In the genomic region with DNA sequence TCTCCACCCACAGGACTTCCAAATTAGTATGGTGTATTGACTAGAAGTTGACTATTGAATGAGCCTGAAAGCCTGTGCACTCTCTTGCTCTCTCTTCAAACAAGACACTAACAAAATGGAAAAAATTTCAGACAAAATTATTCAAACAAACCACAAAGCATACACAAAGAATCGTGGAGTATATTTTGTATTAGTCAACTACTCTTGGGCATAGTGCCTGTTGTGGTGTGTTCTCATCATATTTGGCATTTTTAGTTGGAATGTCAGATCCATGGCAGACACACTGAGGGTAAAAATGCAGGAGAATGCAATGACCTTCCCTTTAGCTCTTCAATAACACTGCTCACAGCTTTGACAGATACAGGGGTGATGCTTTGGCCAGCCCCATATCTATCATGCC, we compare ENCODE assay signal across 26 mouse cellular contexts. TPM values are rescaled to one million over a fixed set of nuclear protein-coding genes. Genes with fewer than 3 reads are reported as not detected.
DNase-seq lines count a peak whose midpoint lies in the region; ATAC-seq lines count a peak whose summit lies in the region.
"Had no signal": no experiment of that assay in that cellular context is flagged by ENCODE, and none has a peak within 500 bp of the region (broad histone marks: within the 10 kb centered on the region; RNA-seq: fewer than 3 reads in every experiment).

No protein-coding gene starts in this region.

- H3K27ac ChIP-seq in hindbrain, embryonic 13.5 days = no peak overlapping the region
- H3K27ac ChIP-seq: embryonic facial prominence, embryonic 10.5 days; embryonic facial prominence, embryonic 12.5 days; forebrain, embryonic 10.5 days; forebrain, embryonic 12.5 days had no signal

- WGBS in hindbrain, embryonic 13.5 days = 81% methylated on average over 1 of the region's 1 CpGs

- no peak for ATAC-seq in hindbrain, embryonic 13.5 days (ENCODE audit: low FRiP score)
- ATAC-seq: activated CD4-positive, CD25-positive, alpha-beta regulatory T cell, adult 4 months; CD4-positive, CD25-positive, alpha-beta regulatory T cell, adult 4 months; forebrain, embryonic 14.5 days; forebrain, embryonic 16.5 days; Patski had no signal

- no peaks in the 10 kb centered on the region for H3K9me3 ChIP-seq in hindbrain, embryonic 13.5 days
- H3K9me3 ChIP-seq: embryonic facial prominence, embryonic 10.5 days; embryonic facial prominence, embryonic 12.5 days; forebrain, embryonic 10.5 days; forebrain, embryonic 12.5 days; G1E had no signal

- H3K36me3 ChIP-seq in hindbrain, embryonic 13.5 days = no peaks in the 10 kb centered on the region
- H3K36me3 ChIP-seq: embryonic facial prominence, embryonic 10.5 days; embryonic facial prominence, embryonic 12.5 days; forebrain, embryonic 10.5 days; forebrain, embryonic 12.5 days; G1E had no signal

- no peaks in the 10 kb centered on the region for H3K27me3 ChIP-seq in hindbrain, embryonic 13.5 days
- H3K27me3 ChIP-seq: CH12.LX; embryonic facial prominence, embryonic 12.5 days; forebrain, embryonic 12.5 days; Patski had no signal

- no peak overlapping the region for H3K4me2 ChIP-seq in hindbrain, embryonic 13.5 days
- H3K4me2 ChIP-seq: embryonic facial prominence, embryonic 12.5 days; forebrain, embryonic 12.5 days had no signal

- no peaks in the 10 kb centered on the region for H3K4me1 ChIP-seq in hindbrain, embryonic 13.5 days (replicated peaks)
- H3K4me1 ChIP-seq: embryonic facial prominence, embryonic 10.5 days; embryonic facial prominence, embryonic 12.5 days; forebrain, embryonic 10.5 days had no signal

- no peak overlapping the region for H3K9ac ChIP-seq in hindbrain, embryonic 13.5 days
- H3K9ac ChIP-seq: embryonic facial prominence, embryonic 12.5 days; forebrain, embryonic 12.5 days had no signal

- no peak overlapping the region for H3K4me3 ChIP-seq in hindbrain, embryonic 13.5 days
- H3K4me3 ChIP-seq: embryonic facial prominence, embryonic 10.5 days; embryonic facial prominence, embryonic 12.5 days; forebrain, embryonic 10.5 days; forebrain, embryonic 12.5 days had no signal

- DNase-seq in 3134 (ENCODE audit: extremely low read depth, insufficient read length, low spot score) = peak; percentile 14
- DNase-seq in Muller cell, postnatal 12 days (ENCODE audit: inconsistent ontology term) = peak; percentile 91
- peak; percentile 43 for DNase-seq in fibroblast of lung, adult 2 months (ENCODE audit: low read depth)
- no peak for DNase-seq in right cerebral cortex, postnatal 25 days
- DNase-seq: adrenal gland, adult 8-10 months; adrenal gland, postnatal 14 days; adrenal gland, postnatal 36 days; B cell, adult 2 months; cerebellum, adult 11-12 months; cerebellum, adult 2 months; cerebellum, adult 9-10 months; cerebellum, postnatal 10 days; cerebellum, postnatal 25 days had no signal

RNA-seq across cellular contexts. Expression of gene Ttc23l, which starts 32.6 kb away (rescaled TPM):
- polyA plus RNA-seq in hindbrain, embryonic 13.5 days (2015; fragmentation: Nextera tagmentation; extraction: Ambion mirVana) = not detected in 2 replicates
- polyA plus RNA-seq: activated CD4-positive, CD25-positive, alpha-beta regulatory T cell, adult 4 months; CD4-positive, CD25-positive, alpha-beta regulatory T cell, adult 4 months; cerebellum, adult 2 months; cortical plate, adult 2 months; embryonic facial prominence, embryonic 10.5 days; embryonic facial prominence, embryonic 12.5 days; forebrain, embryonic 10.5 days; forebrain, embryonic 12.5 days; forebrain, embryonic 14.5 days; forebrain, embryonic 16.5 days; G1E; Patski had no signal

RNA-seq across cellular contexts. Expression of gene Rad1, which starts 40.1 kb away (rescaled TPM):
- 26.0 and 29.4 TPM in 2 replicates for polyA plus RNA-seq in hindbrain, embryonic 13.5 days (2015; fragmentation: Nextera tagmentation; extraction: Ambion mirVana)

RNA-seq across cellular contexts. Expression of gene Brix1, which starts 40.1 kb away (rescaled TPM):
- 64.9 and 70.0 TPM in 2 replicates for polyA plus RNA-seq in hindbrain, embryonic 13.5 days (2015; fragmentation: Nextera tagmentation; extraction: Ambion mirVana)

RNA-seq across cellular contexts. Expression of gene Dnajc21, which starts 55.6 kb away (rescaled TPM):
- polyA plus RNA-seq in hindbrain, embryonic 13.5 days (2015; fragmentation: Nextera tagmentation; extraction: Ambion mirVana) = 7.8 and 9.0 TPM in 2 replicates
